In genomic region chr5:64006548-64006947, GRCm38 (mm10) we compare ENCODE assay signal across 22 mouse cellular contexts. TPM values are rescaled to one million over a fixed set of nuclear protein-coding genes. Genes with fewer than 3 reads are reported as not detected.
DNase-seq lines count a peak whose midpoint lies in the region; ATAC-seq lines count a peak whose summit lies in the region.
"Had no signal": no experiment of that assay in that cellular context is flagged by ENCODE, and none has a peak within 500 bp of the region (broad histone marks: within the 10 kb centered on the region; RNA-seq: fewer than 3 reads in every experiment).

No protein-coding gene starts in this region.

- no peaks in the 10 kb centered on the region for H3K9me3 ChIP-seq in hindbrain, embryonic 14.5 days (ENCODE audit: control insufficient read depth, low read length)
- H3K9me3 ChIP-seq: embryonic facial prominence, embryonic 12.5 days; forebrain, embryonic 13.5 days; heart, embryonic 10.5 days; hindbrain, embryonic 12.5 days had no signal

- no peak overlapping the region for H3K4me2 ChIP-seq in hindbrain, embryonic 14.5 days (replicated peaks)
- H3K4me2 ChIP-seq: embryonic facial prominence, embryonic 12.5 days; forebrain, embryonic 13.5 days; hindbrain, embryonic 12.5 days had no signal

- no peaks in the 10 kb centered on the region for H3K27me3 ChIP-seq in hindbrain, embryonic 14.5 days (ENCODE audit: control insufficient read depth, insufficient read depth, low read length)
- H3K27me3 ChIP-seq: CH12.LX; embryonic facial prominence, embryonic 12.5 days; forebrain, embryonic 13.5 days; hindbrain, embryonic 12.5 days; Patski had no signal

- H3K9ac ChIP-seq in hindbrain, embryonic 14.5 days: no peak overlapping the region
- H3K9ac ChIP-seq: embryonic facial prominence, embryonic 12.5 days; forebrain, embryonic 13.5 days; hindbrain, embryonic 12.5 days had no signal

- no peaks in the 10 kb centered on the region for H3K4me1 ChIP-seq in hindbrain, embryonic 14.5 days (replicated peaks; ENCODE audit: control insufficient read depth, insufficient read depth, low read length)
- H3K4me1 ChIP-seq: embryonic facial prominence, embryonic 12.5 days; forebrain, embryonic 13.5 days; heart, embryonic 10.5 days; hindbrain, embryonic 12.5 days had no signal

- H3K27ac ChIP-seq in hindbrain, embryonic 14.5 days: no peak overlapping the region
- H3K27ac ChIP-seq: embryonic facial prominence, embryonic 12.5 days; forebrain, embryonic 13.5 days; gastrocnemius, adult 2 months; heart, embryonic 10.5 days; hindbrain, embryonic 12.5 days had no signal

- peak; percentile 3 for DNase-seq in lung, postnatal 14 days
- no peak for DNase-seq in lung, postnatal 4 days
- peak; percentile 45 for DNase-seq in urinary bladder, postnatal 14 days (ENCODE audit: low spot score)
- no peak for DNase-seq in urinary bladder, postnatal 10 days (ENCODE audit: low spot score)
- peak; percentile 14 for DNase-seq in lung, postnatal 36 days
- no peak for DNase-seq in hindbrain, embryonic 14.5 days (ENCODE audit: low spot score)
- DNase-seq: adrenal gland, postnatal 14 days; cerebellum, adult 11-12 months; cerebellum, adult 9-10 months; cerebellum, postnatal 25 days; gastrocnemius, adult 2 months; gastrocnemius, postnatal 25 days; heart, adult 11 months; heart, postnatal 10 days; heart, postnatal 4 days had no signal

- no peak for ATAC-seq in hindbrain, embryonic 14.5 days (ENCODE audit: low FRiP score)
- ATAC-seq: activated CD4-positive, CD25-positive, alpha-beta regulatory T cell, adult 4 months; forebrain, embryonic 13.5 days; Patski had no signal

- H3K36me3 ChIP-seq in hindbrain, embryonic 14.5 days (replicated peaks; ENCODE audit: control insufficient read depth, insufficient read depth): no peaks in the 10 kb centered on the region
- H3K36me3 ChIP-seq: embryonic facial prominence, embryonic 12.5 days; heart, embryonic 10.5 days; hindbrain, embryonic 12.5 days had no signal

- no peak overlapping the region for H3K4me3 ChIP-seq in hindbrain, embryonic 14.5 days (replicated peaks; ENCODE audit: low read length)
- H3K4me3 ChIP-seq: embryonic facial prominence, embryonic 12.5 days; forebrain, embryonic 13.5 days; gastrocnemius, adult 2 months; heart, embryonic 10.5 days; hindbrain, embryonic 12.5 days had no signal

- 89% methylated on average over 4 of the region's 4 CpGs for WGBS in hindbrain, embryonic 14.5 days

RNA-seq across cellular contexts. Expression of gene Rell1, which starts 37.9 kb away (rescaled TPM):
- polyA plus RNA-seq in hindbrain, embryonic 14.5 days (2014; fragmentation: Nextera tagmentation; extraction: Ambion mirVana): 4.9 and 6.2 TPM in 2 replicates

Comparison
In these comparisons a context has a peak if more than half of its experiments do, and no peak if none do; other contexts are left out.
1. DNase-seq: peak in lung, postnatal 14 days (single experiment), urinary bladder, postnatal 14 days (single experiment) and lung, postnatal 36 days (single experiment); none in lung, postnatal 4 days (0 of 2), urinary bladder, postnatal 10 days (single experiment) and hindbrain, embryonic 14.5 days (single experiment).